Mouse (Mus musculus) embryo, embryonic 10.5 days (tissue): ENCODE measurements around the gene Zer1.
"Not testable (repeated sequence)": the region's sequence is repeated elsewhere in the genome, so short reads cannot be mapped to it uniquely, and the experiment has no call there.

Source experiments
- DNase-seq: peaks from one replicate; pipeline ENCODE4 v3.0.0-alpha.2; 2015; ENCODE audit warnings: low spot score

The Zer1 gene

GRCm38 (mm10) chr2:30124472-30125274 lies at the start of gene Zer1:
TSS of gene Zer1 (minus strand) at chr2:30124585.
- DNase-seq, result peak; percentile 94

- no peak for DNase-seq
Observed at GRCm38 (mm10) chr2:30173541-30174240, 49.3 kb upstream of the Zer1 start.

GRCm38 (mm10) chr2:30171997-30172382 lies 47.6 kb upstream of the Zer1 start:
- DNase-seq, result peak; percentile 23

- DNase-seq, result peak; percentile 89
Observed at GRCm38 (mm10) chr2:30171371-30171996, 47.1 kb upstream of the Zer1 start, which contains the start of gene Endog. TSS of gene Endog (plus strand) at chr2:30171493.

- DNase-seq, result peak; percentile 6
Observed at GRCm38 (mm10) chr2:30166677-30167076, 42.3 kb upstream of the Zer1 start.

- DNase-seq, result no peak
Observed at GRCm38 (mm10) chr2:30164340-30164932, 40.1 kb upstream of the Zer1 start.

- peak; percentile 82 for DNase-seq
Observed at GRCm38 (mm10) chr2:30161809-30162208, 37.4 kb upstream of the Zer1 start.

- not testable (repeated sequence) for DNase-seq
Observed at GRCm38 (mm10) chr2:30159871-30160270, 35.5 kb upstream of the Zer1 start.

GRCm38 (mm10) chr2:30152616-30153015 lies 28.2 kb upstream of the Zer1 start:
- DNase-seq, result no peak

GRCm38 (mm10) chr2:30151840-30152239 lies 27.5 kb upstream of the Zer1 start:
- DNase-seq, result no peak

GRCm38 (mm10) chr2:30147466-30147865 lies 23.1 kb upstream of the Zer1 start:
- DNase-seq, result no peak

- no peak for DNase-seq
Observed at GRCm38 (mm10) chr2:30144436-30144835, 20.1 kb upstream of the Zer1 start.

GRCm38 (mm10) chr2:30140021-30140420 lies 15.6 kb upstream of the Zer1 start:
- not testable (repeated sequence) for DNase-seq

- DNase-seq, result no peak
Observed at GRCm38 (mm10) chr2:30136458-30136857, 12.1 kb upstream of the Zer1 start.

GRCm38 (mm10) chr2:30134928-30135620 lies 10.7 kb upstream of the Zer1 start:
- no peak for DNase-seq

- peak; percentile 10 for DNase-seq
Observed at GRCm38 (mm10) chr2:30134378-30134711, 10.0 kb upstream of the Zer1 start.

- peak; percentile 97 for DNase-seq
Observed at GRCm38 (mm10) chr2:30133613-30134377, 9.4 kb upstream of the Zer1 start, which contains the start of gene Tbc1d13. TSS of gene Tbc1d13 (plus strand) at chr2:30133746.

- DNase-seq, result peak; percentile 12
Observed at GRCm38 (mm10) chr2:30132801-30133612, 8.6 kb upstream of the Zer1 start.

GRCm38 (mm10) chr2:30131240-30131639 lies 6.9 kb upstream of the Zer1 start:
- not testable (repeated sequence) for DNase-seq

- DNase-seq, result no peak
Observed at GRCm38 (mm10) chr2:30130156-30130555, 5.8 kb upstream of the Zer1 start.
